Mouse (Mus musculus) gastrocnemius, adult 18-20 months (tissue): ENCODE data around the gene Mtmr4. TPM values are rescaled to one million over a fixed set of nuclear protein-coding genes. Genes with fewer than 3 reads are reported as not detected.
A peak's percentile ranks its signal among the peaks of the same experiment; 100 is the strongest.

Source experiments
- DNase-seq: peaks from one replicate; pipeline ENCODE4 v3.0.0; 2021; ENCODE audit warnings: low spot score
- total RNA-seq, 2 experiments: library from RNA; stranded (reverse); gene quantifications; 2 replicates each; pipeline ENCODE4 v1.2.3; 2021

Mtmr4 gene
- total RNA-seq, 2 experiments from 2014 or later = 9.8 to 10.8 TPM

DNA sequence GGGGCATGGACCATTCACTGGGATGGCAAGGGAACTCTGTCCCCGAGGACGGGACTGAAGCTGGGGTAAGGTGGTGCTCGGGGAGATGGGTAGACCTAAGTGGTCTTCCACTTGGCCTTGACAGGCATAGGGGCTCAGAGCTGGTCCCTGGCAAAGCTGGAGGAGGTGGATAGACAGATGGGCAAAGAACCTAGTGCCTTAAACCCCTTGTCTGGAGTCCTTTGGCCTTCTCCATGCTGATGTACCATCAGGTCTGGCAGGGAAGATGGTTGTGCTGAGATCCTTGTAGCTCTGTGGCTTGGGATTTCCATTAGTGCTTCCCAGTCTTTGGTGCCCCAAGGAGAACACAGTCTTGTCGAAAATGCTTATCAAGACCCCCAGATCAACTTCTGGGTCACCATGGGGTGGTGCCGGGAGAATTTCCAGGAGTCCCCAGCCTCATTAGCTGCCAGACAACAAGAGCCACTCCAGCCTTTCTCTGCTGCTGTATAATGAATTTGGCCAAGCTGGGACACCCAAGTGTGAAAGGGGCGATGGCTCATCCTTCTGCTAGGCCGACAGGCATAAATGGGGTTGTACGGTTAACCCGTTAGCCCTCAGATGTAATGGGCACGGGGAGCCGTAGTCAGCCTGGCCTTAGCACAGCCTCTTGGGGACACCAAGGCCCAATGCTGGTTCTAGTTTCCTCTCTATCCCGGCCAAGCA is 10.6 kb upstream of the Mtmr4 start:
- no peak for DNase-seq

- DNase-seq = no peak
Measured at GRCm38 (mm10) chr11:87581933-87582710, 9.8 kb upstream of the Mtmr4 start.

DNA sequence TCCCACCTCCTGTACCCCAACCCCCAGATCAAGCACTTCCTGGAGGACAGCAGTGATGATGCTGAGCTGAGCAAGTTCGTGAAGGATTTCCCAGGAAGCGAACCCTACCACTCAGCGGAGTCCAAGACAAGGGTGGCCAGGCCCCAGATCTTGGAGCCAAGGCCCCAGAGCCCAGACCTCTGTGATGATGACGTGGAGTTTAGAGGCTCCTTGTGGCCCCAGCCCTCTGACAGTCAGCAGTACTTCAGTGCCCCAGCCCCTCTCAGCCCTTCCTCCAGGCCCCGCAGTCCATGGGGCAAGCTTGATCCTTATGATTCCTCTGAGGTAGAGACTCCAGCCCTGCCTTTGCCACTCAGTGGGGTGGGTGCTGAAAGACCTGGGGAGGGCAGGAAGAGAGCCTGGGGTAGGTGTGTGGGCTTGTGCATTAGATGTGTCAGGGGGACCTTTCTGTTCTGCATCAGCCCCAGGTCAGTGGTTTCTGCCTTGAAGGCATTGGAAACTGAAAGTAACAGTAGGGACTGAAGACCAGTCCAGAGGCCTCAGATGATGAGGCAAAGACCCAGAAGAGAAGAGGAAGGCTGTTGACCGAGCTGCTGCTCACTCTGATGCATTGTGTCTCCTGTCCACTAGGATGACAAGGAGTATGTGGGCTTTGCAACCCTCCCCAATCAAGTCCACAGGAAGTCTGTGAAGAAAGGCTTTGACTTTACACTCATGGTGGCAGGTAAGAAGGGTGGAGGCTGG is 8.5 kb upstream of the Mtmr4 start:
- DNase-seq = no peak

GRCm38 (mm10) chr11:87584711-87585505 is 7.1 kb upstream of the Mtmr4 start:
- DNase-seq = peak; percentile 50

DNA sequence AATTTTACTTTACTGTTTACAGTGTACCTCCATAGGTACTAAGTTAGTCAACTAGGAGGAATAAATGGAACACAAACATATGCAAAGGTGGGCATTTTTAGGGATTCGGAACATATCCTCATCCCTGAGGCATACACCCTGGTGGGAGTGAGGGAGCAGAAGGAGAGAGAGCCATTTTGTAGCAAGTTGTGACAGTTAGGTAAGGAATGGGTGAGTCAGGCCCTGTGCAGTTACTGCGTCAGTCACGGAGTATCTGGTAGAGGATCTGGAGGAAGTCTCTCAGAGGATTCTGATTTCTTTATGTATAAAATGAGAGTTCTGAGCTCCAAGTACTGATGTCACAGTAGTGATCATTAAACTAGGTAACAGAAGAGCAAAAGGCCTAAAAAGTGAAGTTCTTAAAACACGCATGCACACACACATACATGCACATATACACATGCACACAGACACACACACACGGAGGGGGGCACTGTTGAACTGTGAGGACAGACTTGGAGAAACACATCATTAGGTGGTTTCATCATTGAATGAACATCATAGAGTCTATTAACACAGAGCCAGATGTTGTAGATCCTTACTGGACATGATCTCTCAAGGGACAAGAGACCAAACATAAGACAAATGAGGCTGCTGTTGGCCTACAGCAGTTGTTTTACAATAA is 4.6 kb upstream of the Mtmr4 start:
- no peak for DNase-seq

- no peak for DNase-seq
Measured at GRCm38 (mm10) chr11:87589605-87590004, 2.4 kb upstream of the Mtmr4 start.

- peak; percentile 30 for DNase-seq
Measured at GRCm38 (mm10) chr11:87590841-87591525, 979 bp upstream of the Mtmr4 start.

GRCm38 (mm10) chr11:87592354-87592695 is 363 bp downstream of the Mtmr4 start:
- DNase-seq = no peak

DNA sequence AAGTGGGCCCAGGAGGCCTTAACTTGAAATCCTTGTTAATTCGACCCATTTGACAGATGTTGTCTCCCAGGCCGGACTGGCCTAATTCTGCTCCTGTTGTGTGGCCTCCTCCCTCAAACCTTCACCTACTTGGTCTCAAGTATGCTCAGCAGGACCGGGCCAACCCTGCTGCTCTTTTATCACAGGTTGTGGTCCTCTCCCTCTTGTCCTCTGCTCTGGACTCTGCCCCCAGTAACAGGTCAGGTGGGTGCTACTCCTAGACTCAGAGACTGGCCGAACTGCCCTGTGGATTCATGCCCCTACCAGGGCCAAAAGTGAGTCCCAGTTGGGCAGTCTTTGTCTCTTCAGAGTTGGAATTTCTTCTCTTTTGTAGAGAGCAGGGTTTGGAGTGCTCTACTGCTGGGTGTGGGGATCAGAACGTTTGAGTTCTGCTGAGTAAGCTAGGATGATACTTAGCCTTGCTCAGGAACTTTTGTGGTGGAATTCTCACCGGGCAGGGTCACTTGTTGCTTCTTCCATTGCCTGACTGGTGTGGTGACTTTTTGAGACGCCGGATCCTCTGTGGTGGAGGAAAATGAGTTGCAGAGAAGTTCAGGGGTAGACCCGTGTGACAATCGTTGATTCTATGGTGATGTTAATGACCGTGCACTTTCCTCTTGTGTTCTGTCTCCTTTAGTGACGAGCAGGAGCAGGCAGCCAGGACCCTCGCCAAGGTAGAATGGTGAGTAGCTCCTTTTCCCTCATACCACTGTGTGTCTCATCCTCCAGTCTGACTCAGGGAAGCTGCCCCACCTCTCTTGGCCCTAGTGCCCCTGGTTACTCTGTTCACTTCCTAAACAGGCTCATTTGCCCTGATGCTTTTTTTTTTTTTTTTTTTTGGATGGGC is 994 bp downstream of the Mtmr4 start:
- no peak for DNase-seq

DNA sequence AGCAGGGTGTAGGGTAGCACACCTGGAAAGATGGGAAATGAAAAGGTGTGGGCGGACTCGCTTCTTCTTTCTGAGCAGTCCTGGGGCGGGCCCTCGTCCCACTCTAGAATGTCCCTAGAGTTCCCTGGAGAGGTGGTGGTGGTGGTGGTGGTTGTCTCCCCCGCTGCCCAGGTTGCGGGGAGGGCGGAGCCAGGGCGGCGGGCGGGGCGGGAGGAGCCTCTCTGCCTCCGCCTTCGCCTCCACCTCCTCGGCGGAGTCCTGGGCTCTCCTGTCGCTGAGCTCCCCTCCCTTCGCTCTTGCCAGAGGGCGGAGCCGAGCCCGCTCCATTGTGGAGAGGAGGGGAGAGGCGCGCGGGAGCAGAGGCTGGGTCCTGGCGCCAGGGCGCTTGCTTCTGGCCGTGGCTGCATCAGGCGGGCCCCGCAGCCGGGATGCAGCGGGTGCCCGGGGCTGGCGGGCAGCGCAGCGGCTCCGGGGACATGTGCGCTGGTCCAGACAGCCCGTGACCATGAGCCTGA is 3.4 kb downstream of the Mtmr4 start:
- peak; percentile 82 for DNase-seq

GRCm38 (mm10) chr11:87595976-87596375 is 4.0 kb downstream of the Mtmr4 start:
- DNase-seq = no peak

DNA sequence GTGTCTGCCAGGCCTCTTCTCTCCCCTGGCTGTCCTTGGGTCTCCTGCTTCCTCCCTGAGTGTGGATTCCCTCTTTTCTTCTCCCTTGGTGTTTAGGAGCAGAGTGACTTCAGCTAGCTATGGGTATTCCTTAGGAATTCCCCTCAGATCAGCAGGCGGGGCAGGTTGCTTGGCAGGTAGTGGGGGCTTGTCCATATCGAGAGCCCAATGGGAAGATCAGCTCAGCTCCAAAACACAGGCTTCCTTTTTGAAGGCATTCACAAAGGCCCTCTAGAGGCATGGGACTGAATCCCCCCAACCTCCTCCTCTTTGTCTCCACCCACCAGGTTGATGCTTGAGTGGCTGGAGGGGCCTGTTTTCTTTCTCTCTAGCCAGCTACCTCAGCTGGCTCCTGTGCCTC is 4.5 kb downstream of the Mtmr4 start:
- DNase-seq = no peak

DNA sequence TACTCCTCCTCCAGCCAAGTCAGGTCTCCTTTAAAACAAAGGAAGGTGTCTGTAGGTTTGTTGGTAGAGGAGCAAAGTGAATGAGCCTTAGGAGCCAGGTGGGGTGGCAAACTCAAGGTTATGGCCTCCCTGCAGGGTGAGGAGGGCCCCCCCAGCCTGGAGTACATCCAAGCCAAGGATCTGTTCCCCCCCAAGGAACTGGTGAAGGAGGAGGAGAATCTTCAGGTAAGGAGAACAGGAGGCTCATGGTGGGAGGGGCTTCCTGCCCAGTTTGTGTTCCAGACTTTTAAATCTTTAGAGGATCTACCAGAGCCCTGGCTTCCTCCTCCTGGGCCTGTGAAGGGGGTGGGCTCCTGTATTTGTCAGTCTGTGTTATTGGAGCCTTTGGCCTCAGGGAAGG is 5.1 kb downstream of the Mtmr4 start:
- DNase-seq = no peak

DNA sequence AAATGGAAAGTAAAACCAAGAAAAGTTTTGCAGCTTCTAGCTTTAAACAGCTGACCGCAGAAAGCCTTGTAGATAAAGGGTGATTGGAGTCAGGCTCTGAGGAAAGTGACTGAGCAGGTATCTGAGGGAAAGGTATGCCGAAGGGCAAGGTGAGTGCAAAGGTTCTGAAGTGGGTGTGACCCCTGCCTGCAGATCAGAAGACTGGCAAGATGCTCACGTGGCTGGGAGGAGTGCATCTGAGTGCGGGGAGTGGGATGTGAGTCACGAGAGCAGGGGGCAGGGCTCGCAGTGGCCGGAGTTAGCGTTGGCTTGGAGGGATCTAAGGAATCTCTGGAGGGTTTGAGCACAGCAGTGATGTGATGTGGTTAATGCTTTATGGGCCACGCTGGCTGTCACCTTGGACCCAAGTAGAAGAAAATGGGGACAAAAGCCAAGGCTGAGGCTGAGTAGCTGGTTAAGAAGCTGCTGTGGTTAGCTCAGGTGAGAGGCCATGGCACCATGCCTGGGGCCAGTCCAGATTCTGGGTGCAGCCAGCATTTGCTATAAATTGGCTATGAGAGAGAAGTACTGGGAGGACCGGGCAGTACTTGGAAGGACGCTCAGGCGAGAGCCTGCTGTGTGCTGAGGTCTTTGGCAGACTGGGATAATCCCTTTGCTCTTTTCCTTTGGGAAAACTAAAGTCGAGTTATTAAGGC is 7.6 kb downstream of the Mtmr4 start:
- DNase-seq = no peak

- DNase-seq = no peak
Measured at GRCm38 (mm10) chr11:87600322-87600853, 8.4 kb downstream of the Mtmr4 start.

DNA sequence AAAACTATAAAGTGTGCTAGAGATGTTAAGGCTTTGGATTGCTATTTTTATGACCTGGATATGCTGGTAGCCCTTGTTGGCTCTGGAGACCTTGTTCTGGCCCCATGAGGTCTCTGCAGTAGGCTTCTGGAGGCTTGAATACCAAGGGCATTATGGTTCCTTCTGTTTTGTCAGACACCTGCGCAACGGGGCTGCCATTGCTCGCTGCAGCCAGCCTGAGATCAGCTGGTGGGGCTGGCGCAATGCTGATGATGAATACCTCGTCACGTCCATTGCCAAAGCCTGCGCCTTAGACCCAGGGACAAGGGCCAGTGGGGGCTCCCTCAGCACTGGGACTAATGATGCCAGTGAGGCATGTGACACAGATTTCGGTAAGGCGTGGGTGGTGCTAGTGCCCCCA is 10.3 kb downstream of the Mtmr4 start:
- no peak for DNase-seq

DNA sequence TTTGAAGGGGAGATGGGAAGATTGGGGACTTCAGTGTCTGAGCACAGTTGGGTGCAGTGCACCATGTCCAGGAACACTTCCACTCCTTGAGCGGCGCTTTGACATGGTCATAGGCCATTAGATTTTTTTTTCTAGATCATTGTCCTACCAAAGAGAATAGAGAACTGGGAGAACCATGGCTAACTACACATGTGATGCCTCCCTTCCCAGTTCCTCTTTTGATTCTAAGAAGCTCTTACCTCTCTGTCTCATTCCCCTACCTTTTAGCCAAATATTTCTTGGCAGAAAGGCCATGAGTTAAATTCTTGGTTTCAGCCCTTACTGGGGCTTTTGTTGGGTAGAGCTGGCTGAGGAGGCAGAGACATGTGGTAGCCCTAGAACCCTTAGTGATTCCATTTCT is 11.6 kb downstream of the Mtmr4 start:
- no peak for DNase-seq

GRCm38 (mm10) chr11:87609264-87609663 is 17.3 kb downstream of the Mtmr4 start:
- DNase-seq = peak; percentile 79
